Mouse (Mus musculus) left cerebral cortex, postnatal 25 days (tissue): Measurements from ENCODE around the gene Mns1. TPM values are rescaled to one million over a fixed set of nuclear protein-coding genes. Genes with fewer than 3 reads are reported as not detected.
"Not testable (repeated sequence)": the region's sequence is repeated elsewhere in the genome, so short reads cannot be mapped to it uniquely, and the experiment has no call there.

ENCODE experiments used
- DNase-seq, 2 experiments: peaks; one replicate each; pipeline ENCODE4 v3.0.0; 2022; ENCODE audit warnings: low spot score in 2 of 2, mixed read lengths in 1 of 2
- intact Hi-C: fragments of 180-260 bp; cut with DNase I; formaldehyde crosslinking; loops from one replicate; pipeline ENCODE4 v1.15.1; 2025
- total RNA-seq, 2 experiments: library from RNA; stranded (reverse); gene quantifications; 2 replicates each; pipeline ENCODE4 v1.2.3; 2021

The Mns1 gene
- total RNA-seq, 2 experiments from 2014 or later = 0.82 to 1.1 TPM

DNA sequence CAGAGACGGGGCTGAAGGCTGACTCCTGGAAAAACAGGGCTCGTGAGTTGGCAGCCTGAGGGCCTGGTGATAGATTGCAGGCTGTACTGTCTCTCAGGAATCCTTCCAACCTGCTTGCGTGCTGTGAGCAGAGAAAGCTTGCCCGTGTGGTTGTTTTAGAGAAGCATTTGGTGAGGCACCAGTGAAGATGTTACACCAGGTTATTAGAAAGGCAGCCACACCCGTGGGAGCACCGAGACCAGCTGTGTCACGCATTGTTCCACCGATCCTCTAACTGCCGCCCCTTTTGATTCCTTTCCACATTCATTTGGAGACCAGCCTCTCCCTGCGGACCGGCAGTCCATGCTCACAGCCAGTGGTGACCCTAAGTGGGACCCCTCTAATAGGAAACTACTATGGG, 15.5 kb upstream of the Mns1 start:
- intact Hi-C loops = no loop called here
- no peak for DNase-seq

DNA sequence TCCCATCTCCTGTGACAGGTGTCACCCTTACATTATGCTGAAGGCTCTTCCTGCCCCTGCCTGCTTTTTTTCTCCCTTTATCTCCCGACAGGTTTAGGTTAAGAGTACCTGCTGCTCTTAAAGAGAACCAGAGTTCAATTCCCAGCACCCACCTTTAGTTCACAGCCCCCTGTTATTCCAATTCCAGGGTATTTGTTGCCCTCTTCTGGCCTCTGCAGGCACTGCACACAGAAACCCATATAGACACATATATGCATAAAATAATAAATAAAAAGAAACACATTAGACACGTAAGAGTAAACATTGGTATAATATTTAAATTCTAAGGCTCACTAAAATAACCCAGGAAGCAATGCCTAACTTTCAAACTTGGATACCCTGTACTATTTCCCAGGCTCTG, 15.1 kb upstream of the Mns1 start:
- no peak for DNase-seq
- intact Hi-C loops = no loop called here

DNA sequence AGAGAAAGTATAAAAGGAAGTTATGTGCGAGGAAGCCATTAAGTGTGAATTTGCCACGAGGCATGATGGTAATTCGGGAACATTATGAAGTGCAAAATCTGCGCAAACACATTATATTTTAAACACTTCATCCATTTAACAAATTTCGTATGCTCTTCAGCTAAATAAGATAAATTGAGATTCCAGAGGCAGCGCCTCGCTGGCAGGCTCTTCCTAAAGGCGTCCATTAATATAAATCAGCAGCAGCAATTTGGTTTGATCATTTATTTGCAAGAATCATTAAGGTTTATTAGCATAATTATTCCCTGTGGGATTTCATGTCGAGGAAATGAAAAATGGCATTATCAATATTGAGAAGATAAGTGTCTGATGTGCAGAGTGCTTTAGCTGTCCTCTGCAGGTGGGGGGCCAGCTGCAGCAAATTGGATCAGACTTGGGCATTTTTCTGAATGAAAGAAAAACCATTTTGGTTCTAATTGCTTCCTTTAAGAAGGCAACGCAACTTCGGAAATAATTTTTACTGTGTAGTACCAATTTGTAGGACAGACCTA, 12.4 kb upstream of the Mns1 start:
- intact Hi-C loops = no loop called here
- DNase-seq = no peak

DNA sequence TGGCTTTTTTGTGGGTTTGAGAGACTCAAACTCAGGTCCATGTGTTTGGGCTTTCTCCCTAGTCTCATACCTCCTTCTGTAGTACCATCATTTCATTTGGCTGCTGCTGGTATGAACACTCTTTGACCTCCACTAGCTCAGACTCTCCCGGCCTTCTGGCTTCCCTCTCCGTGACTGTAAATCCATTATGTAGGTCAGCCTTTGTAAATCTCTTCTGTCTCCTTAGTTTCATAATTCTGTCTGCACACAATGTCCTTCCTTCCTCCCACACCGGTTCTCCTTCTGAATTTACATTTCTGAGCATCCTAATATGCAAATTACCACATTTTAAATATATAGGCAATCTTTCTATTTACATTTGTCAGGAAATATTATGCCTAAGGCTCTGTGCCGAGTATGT, 9.9 kb upstream of the Mns1 start:
- peak in 1 of 2 experiments; percentile 53 for DNase-seq
- intact Hi-C loops = no loop called here

DNA sequence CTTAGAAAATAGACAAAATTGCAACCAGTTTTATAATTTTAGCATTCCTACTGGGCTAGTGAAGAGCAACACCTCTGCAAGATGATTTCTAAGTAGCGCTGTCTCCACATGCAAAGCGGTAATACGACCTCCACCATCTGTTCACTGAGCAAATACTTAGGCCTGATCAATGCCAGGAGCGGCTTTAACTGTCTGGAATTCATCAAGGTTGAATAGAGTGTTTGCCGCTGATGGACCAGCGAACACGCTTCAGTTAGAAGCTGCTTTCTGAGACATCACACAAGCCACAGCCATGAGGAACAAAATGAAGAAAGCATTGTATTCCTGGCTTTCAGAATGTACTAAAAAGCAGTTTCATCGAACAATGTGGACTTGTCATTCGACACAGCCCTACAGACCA, 2.9 kb upstream of the Mns1 start:
- intact Hi-C loops = no loop called here
- no peak for DNase-seq

DNA sequence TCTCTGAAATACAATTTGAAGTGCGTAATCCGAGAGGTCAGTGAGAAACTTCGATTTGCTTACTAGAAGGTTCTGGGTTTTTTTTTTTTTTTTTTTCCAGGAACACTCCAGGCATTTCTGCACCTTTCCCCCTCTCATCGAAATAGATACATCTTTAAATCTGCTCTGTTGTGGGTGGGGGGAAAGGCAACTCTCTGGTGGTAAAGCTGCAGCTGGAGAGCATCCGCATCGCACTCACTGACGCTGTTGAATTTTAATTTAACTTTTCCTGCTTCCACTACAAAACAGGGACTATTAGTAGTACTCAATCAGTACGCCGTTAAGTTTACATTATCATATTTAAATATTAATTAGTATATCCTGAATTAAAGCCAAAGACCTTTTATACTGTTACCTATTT, 938 bp downstream of the Mns1 start:
- intact Hi-C loops = no loop called here
- no peak for DNase-seq

DNA sequence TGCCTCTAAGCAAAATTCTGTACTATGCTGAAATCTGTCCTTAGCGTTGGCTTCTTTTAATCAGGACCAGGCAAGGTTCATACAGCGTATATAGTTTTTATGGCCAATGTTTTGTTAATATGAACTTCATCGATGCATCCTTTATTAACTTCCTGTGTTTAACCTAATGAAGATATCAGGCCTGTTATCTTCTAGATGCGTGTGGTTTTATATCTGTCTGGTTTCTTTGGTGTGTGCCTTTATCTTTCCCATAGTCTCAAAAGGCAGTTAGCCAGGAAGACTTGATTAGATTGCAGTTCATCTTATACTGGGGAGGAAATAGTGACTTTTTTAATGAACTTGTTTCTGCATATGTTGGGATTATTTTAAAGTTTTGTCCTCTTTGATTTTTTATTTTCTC, 2.5 kb downstream of the Mns1 start:
- intact Hi-C loops = no loop called here
- DNase-seq = no peak

DNA sequence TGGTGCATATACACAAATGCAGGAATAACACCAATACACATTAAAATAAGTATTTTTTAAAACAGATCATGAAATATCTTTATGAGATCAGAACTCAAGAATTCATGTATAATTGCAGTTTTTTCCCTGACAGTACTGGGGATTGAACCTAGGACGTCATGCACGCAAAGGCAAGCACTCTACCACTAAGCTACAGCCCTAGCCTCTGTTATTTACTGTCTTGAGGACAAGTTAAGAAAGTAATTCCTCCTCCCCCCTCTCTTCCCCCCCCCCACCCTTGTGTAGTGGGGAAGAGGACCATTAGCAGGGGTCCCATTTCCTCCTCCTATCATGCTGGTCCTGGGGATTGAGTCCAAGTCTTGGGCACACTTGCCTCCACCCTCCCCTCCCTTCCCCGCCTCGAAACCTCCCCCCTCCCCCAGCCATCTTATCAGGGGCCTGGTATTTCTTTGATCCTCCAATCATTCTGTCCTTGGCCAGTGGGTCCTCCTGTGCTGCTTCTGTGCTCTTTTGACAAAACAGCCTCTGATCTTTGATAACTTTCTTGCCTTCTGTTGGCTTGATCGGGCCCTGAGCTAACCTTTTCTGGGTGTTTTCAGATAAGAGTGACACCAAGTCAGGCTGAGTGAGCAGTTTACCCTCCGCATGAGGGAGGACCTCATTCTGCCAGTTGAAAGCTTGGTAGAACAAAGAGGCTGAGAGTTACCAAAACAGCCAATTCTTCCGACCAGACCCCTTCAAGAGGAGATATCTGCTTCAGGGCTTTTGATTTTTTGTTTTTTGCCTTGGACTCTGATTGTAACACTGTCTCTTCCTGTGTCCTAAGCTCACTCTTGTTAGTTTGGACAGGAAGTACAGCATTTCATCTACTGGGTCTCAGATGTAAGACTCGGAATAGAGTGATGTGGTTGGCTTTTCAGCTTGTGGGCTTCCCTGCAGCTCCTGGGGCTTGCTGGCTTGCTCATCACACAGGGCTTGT, 3.4 kb downstream of the Mns1 start:
- intact Hi-C loops = no loop called here
- DNase-seq = no peak

DNA sequence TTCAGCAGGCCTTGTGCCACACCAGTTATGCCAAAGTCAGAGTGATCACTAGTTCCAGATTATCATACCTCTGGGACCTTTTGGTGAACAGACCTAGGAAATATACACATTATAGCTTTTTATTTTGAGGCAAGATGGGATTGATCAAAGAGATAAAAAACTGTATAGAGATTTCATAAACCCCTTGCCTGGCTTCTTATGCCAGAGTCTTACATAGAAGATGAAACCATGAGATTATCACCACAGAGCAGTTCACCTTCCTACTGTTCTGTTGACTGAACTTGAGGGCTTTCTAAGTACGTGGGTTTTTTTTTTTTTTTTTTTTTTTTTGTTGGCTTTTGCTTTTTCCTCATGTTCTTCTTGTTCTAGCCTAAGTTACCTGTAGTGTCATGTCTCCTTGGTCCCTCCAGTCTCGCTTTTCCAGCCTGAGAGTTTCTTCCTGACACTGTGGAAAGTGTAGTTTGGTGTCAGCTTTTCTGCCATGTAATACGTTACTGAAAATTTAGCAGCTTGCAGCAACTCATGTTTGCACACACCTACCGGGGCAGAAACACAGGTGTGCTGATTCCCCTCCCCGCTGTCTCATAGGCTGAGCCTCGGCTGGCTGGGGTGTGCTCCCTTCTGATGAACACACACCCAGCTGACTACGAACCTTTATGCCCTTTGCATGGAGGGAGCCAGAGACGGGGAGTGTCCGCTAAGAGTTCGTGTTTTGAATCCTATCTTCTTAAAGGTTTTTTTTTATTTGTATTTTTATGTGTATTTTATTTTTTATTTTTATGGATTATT, 4.3 kb downstream of the Mns1 start:
- DNase-seq = no peak
- intact Hi-C loops = no loop called here

DNA sequence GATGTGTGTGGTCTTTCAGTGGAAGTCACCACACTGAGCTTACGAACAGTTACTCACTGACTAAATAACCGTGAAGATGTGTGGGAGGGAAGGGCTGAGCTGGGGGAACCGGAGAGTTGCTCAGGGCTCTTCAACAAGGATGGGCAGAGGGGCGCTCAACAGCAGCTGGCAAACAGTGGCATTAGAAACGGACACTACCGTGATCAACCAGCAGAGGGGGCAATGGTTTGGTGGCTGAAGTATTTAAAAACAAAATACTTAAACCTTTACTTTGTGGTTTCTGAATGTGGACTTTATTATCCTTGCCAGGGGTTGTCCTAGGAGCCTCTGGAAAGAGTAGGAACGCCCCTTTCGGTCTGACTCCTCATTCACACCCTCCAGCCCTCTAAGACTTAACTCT, 10.2 kb downstream of the Mns1 start:
- intact Hi-C loops = no loop called here
- peak; percentile 45 to 55 for DNase-seq

DNA sequence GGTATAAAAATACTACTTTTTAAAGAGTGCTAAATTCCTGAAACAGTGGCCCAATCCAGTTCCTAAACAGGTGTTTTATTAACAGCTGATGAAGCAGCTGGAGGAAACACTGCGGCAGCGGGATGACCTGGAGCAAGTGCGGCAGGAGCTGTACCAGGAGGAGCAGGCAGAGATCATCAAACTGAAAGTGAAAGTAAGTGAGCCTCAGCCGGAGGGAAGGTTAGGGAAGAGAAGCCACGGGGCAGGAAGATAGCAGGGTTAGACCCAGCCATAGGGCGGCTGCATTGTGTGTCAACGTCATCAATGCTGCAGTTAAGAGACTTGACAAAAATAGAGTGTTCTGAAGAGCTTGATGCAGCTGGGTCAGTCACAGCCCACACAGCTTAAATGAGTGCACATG, 11.6 kb downstream of the Mns1 start:
- intact Hi-C loops = no loop called here
- no peak for DNase-seq

DNA sequence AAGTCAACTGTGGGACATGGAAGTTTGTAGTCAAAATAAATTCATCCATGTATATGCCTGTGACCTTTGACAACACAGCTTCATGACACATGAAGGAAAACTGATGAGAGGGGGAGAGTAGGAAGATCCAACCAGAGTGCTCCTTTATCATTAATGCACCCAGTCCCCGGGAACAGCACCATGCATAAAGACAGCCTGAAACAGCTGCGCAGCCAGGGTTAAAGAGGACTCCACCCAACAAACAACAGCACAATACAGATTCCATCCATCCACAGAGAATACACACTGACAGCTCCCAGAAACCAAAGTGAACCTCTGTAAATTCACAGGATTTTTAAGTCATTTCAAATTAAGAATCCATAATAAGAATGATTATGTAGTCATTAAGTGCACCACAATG, 12.0 kb downstream of the Mns1 start:
- intact Hi-C loops = no loop called here
- no peak for DNase-seq

DNA sequence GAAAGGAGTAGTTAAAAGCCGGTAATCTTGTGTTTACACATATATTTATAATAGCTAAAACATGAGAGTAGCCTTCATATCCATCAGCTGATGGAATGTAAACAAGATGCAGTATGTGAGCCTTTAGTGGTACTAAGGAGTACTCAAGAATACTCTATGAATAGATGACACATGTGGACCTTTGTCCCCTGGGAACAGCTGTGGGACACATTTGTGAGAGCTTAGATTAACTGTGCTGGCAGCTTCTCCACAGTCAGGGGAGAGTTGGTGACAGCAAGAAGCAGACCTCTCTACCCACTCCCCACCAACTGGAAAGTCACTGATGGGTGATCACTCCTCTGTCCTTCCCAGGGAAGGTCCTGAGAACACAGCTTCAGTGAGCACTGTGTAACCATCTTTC, 12.6 kb downstream of the Mns1 start:
- intact Hi-C loops = no loop called here
- no peak for DNase-seq

DNA sequence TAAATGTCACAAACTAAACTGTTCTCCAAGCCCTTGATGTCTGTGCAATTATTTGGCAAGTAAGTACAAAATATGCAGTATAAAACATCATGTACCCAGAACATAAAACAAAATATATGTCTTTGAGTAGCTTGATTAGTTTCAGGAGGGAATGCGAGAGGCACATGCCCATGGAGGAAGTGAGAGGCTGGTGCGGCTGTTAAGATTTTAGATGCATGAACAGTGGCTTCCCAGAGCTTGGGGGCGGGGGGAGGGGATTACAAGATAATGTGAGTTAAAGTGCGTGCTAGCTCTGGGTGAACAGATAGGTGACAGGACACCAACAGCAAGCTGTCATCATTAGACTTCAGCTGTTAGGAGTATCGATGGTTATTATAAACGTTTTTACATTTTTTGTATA, 13.3 kb downstream of the Mns1 start:
- DNase-seq = no peak
- intact Hi-C loops = no loop called here

DNA sequence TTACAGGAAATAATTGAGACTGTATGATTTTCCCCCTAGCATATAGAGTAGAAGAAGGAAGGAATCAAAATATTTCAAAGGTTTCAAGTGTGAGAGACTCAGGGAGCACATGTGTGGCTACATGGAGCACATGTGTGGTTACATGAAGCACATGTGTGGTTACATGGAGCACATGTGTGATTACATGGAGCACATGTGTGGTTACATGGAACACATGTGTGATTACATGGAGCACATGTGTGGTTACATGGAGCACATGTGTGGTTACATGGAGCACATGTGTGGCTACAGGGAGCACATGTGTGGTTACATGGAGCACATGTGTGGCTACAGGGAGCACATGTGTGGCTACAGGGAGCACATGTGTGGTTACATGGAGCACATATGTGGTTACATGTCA, 16.5 kb downstream of the Mns1 start:
- intact Hi-C loops, DNase-seq: not testable (repeated sequence)

DNA sequence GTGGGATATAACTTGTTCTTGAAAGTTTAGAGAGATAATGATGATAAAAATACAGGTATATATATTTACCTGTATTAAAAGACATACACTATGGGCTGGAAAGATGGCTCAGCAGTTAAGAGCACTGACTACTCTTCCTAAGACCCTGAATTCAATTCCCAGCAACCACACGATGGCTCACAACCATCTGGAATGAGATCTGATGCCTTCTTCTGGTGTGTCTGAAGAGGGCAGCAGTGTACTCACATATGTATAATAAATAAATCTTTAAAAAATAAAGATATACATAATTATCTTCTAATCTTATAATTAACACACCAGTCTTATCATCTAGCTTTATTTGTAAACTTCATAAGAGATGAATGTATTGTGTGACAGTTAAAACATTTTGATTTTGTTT, 18.6 kb downstream of the Mns1 start:
- intact Hi-C loops = no loop called here
- DNase-seq = no peak

DNA sequence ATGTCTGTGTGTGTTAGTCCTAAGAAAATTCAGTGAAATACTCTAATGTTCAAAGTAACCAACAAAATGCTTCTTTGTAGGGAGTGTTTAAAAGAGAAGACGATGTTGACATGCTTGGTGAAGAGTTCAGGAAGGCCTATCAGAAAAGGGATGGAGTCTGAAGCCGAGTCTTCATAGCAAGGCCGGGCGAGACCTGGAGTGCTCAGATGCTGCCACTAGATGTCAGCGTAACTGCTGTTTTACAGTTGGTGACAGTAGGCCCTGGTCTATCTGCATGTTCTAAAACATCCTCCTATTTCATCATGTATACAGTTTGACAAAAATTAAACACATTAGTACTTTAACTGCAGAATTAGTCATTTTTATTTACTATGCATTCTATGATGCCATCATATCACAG, 20.4 kb downstream of the Mns1 start:
- DNase-seq = peak; percentile 67 to 85
- intact Hi-C loops = loop anchor here (1.0 kb wide), 1 partner anchor 72 kb away; no protein-coding TSS in a partner anchor

DNA sequence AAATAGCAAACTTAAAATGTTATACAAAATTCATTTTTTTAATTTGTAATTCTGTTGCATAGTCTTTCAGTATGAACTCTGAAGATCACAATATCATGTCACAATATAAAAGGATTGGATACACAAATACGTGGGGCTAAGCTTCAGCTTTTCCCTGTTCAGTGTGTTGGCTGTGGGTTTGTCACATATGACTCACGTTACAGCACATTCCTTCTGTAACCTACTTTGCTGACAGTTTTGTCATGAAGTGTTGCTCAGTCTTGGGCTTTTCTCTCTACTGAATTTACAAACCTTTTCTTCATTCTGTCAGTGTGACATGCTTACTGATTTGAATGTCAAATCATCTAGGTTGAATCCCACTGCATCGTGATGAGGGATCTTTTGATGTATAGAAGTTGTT, 21.9 kb downstream of the Mns1 start:
- DNase-seq = peak in 1 of 2 experiments; percentile 59
- intact Hi-C loops = no loop called here

DNA sequence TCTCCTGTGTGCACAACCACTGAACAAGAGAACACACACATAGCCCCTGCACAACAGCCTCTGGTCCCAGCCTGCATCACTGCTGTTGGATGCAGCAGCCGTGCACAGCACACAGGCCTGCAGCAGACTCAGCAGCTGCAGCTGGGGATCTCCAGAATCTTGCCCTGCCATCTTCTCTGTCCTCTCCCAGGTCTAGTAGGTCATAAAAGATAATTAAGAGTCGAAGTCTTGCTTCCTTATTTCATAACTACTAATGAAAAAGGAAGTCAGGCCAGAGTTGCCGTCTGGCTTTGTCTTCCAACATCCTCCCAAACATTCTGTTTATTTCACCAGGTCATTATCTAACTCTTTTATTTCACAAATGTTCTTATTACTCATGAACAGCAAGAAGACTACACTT, 23.0 kb downstream of the Mns1 start:
- intact Hi-C loops = no loop called here
- DNase-seq = no peak

DNA sequence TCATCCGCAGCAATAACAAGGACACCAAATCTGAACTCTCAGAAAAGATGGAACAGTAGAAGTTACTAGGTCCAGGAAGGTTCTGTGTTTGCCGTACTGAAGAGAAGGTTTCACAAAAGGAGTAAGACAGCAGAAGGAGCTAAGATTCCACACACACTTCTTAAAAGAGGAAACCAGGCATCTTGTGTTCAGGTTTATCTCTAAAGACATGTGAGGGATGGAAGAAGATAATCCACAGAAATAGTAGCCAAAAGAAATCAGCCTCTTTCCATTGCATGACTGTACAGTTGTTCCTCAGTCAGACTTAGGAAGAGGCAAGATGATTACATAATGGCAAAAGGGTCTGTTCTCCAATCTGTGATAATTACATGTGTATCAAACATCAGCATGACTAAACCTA, 24.6 kb downstream of the Mns1 start:
- DNase-seq = no peak
- intact Hi-C loops = no loop called here

DNA sequence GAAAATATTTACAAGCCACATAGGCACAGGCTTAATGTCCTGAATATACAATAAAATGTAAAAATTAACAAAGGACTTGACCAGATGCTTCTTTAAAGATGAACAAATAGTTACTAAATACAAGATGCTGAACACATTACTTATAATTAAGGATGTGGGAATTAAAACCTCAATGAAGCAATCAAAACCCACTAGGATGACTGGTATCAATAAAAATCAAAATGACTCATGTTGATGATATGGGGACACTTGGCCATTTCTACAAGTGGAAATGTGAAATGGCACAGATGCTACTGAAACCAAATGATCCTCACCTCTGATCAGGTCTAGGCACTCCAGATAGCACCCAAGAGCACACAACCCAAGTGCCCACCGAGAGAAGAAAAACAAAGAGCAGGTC, 27.0 kb downstream of the Mns1 start:
- no peak for DNase-seq
- intact Hi-C loops = no loop called here
